Mouse (Mus musculus): ENCODE measurements around the gene Dnaic1.

Dnaic1 gene

GRCm38 (mm10) chr4:41635906-41636305 is 66.3 kb downstream of the Dnaic1 start:
- DNase-seq (ENCODE audit: low spot score), result no peak

- DNase-seq (ENCODE audit: low spot score), result no peak
Measured at GRCm38 (mm10) chr4:41636366-41636765, 66.8 kb downstream of the Dnaic1 start.

DNA sequence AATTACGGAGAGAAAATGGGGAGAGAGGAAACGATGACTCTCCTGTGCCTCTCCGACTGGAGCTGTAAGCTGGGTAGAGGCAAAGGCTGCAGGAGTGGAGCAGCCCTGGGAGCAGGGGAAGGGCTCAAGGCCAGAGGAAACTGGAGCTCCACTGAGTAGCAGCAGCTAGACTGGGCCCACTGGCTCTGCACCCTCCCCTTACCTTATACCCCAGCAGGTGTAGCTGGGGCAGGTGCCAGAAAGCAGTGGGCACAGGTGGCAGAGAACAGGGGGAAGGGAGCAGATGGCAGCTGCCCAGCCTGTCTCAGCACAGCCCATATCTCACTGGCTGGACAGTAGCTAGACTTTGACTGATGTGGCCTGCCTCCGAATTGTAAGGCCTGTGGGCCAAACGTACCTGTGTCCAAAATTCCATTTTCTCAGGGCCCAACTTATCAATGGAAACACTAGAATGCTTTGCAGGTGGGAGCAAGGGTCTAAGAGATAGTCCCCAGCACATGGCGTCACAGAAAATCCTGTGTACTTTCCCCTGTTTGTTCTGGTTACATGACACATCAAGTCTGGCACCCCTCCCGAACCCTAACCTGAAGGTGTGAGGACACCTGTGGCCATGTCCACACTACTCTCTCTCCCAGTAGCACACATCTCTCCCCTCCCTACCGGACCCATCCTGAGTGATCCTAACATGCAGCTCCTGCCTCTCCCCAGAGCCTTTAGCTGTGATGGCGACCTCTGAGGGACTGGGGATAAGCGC is 67.5 kb downstream of the Dnaic1 start:
- no peak for DNase-seq (ENCODE audit: low spot score)

DNA sequence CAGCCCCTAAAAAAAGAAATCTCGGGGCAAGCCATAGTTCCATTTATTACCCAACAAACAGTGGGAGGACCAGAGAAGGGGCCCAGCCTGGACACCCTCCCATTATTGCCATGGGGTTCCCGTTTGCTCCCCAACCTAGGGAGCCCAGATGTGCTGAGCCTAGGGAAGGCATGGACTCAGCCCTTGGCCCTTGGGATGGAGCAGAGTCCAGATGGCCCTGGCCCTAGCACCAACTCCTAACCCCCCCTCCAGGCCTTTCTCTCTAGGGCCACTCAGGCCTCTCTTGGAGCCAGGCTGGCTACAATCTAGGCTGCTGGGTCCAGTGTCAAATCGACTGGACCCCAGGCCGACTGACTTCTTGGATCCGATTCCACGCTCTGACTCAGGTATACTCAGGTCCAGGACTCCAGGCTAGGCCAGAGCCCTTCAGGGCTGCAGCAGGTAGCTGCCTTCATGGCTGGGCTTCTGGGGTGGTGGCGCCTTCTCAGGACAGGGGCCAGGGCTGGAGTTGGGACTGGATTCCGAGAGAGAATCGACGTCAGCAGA is 68.7 kb downstream of the Dnaic1 start:
- DNase-seq (ENCODE audit: low spot score), result no peak

DNA sequence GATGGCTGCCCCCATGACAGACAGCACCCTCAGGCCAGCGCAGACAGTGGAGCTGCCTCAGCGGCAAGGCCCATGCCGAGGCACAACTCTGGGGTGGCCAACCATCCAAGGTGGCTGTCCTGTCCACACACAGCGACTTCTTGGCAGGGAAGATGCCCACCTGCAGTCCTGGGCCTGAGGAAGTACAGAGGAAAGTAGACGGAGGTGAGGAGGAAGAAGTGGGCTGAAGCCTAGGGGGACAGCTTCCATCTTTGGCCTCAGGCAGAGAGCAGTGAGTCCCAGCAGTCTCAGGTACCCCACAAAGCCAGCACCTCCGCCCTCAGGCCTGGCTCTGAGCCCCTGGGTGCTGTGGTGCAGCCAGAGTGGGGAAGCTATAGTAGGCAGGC is 69.2 kb downstream of the Dnaic1 start:
- no peak for DNase-seq (ENCODE audit: low spot score)

DNA sequence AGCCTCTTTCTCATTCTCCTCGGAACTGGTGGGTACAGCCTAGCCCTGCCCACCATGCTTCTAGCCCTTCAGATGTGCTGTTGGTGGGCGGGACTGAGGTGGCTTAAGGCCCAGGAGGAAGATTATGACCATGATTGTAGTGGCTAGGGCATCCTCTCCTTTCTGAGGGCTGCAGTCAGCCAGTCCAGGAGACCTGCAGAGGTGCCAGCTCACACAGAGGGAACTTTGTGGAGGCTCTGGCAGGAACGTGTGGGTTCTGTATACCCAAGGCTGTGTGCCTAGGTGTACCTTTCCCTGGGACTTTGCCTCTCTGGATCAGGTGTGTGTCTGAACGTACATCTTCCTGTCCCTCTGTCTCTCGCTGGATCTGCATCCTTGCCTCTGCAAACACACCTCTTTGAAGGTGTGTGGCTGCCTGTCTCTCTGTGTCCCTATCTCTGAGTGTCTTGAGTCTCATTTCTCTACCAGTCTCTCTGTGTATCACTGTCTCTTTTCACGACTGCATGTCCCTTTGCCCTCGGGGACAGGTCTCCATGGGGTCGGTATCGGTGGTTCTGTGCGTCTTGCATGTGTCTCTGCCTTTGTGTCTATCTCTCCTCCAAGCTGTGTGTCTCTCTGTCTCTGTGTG is 69.8 kb downstream of the Dnaic1 start:
- no peak for DNase-seq (ENCODE audit: low spot score)

- peak; percentile 76 for DNase-seq (ENCODE audit: low spot score)
Measured at GRCm38 (mm10) chr4:41639913-41640507, 70.4 kb downstream of the Dnaic1 start, which contains the start of gene Enho. Gene Enho, minus strand, starts transcription at chr4:41640324.

GRCm38 (mm10) chr4:41641199-41641822 is 71.7 kb downstream of the Dnaic1 start:
- DNase-seq (ENCODE audit: low spot score), result no peak

GRCm38 (mm10) chr4:41645488-41645887 is 75.9 kb downstream of the Dnaic1 start:
- no peak for DNase-seq (ENCODE audit: low spot score)

DNA sequence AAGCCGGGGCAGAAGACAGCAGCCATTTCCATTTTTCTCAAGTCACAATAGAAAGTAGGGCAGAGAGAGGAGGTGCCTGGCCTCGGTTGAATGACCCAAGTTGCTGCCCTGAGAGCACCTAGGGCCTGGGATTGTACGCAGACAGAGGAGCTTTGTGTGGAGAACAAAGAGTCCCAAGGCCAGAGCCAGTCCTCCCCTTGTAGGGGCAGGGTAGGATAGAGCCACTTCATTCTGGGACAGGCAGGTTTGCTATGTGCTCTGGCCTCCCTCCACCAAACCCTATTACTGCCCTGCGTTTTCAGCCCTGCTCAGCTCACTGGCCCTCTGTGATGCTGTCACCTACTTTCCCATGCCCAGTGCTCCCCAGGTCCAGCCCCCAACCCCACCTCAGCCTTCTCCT is 78.6 kb downstream of the Dnaic1 start:
- DNase-seq (ENCODE audit: low spot score), result no peak

DNA sequence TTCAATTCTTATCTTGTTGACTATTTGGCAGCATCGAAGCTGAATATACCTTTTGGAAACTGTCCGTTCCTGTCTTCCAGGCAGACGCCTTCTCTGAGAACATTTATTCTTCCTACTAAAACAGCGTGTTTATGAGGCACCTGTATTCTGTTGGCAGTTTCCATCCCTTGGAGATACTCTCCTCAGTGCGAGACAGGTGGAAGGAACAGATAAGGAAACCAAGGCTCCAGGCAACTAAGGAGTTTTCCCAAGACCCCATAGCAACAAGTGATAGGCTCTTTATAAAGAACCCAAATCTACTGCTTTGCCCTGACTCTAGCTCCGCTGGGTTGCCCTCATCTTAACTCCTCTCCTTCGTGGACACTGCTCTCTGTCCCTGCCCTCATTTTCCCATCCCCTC is 79.1 kb downstream of the Dnaic1 start:
- no peak for DNase-seq (ENCODE audit: low spot score)

GRCm38 (mm10) chr4:41653296-41653695 is 83.7 kb downstream of the Dnaic1 start:
- DNase-seq (ENCODE audit: low spot score), result peak; percentile 10

- DNase-seq (ENCODE audit: low spot score), result no peak
Measured at GRCm38 (mm10) chr4:41653730-41654129, 84.2 kb downstream of the Dnaic1 start.

GRCm38 (mm10) chr4:41654217-41654616 is 84.6 kb downstream of the Dnaic1 start:
- no peak for DNase-seq (ENCODE audit: low spot score)

GRCm38 (mm10) chr4:41655525-41655924 is 86.0 kb downstream of the Dnaic1 start:
- DNase-seq (ENCODE audit: low spot score), result no peak

- DNase-seq (ENCODE audit: low spot score), result no peak
Measured at GRCm38 (mm10) chr4:41658566-41659384, 89.2 kb downstream of the Dnaic1 start.

DNA sequence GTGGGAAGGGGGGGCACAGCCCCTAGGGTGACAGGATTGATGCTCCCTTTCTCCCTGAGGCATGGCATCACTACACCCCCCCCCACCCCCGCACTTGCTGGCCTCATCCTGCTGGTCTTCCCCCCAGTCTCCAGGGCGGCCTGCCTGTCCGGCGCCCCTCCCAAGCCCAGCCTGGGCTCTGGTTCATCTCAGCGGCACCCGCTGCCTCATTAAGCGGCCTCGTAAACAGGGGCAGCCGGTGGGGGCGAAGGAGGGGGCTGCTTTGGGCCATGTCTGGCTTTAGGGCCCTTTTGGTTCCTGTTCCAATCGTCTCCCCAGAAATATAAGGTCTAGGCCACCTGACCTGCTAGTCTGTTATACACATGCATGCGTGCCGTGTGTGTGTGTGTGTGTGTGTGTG is 90.0 kb downstream of the Dnaic1 start:
- DNase-seq (ENCODE audit: low spot score), result no peak

- DNase-seq (ENCODE audit: low spot score), result no peak
Measured at GRCm38 (mm10) chr4:41660851-41661430, 91.4 kb downstream of the Dnaic1 start.

- no peak for DNase-seq (ENCODE audit: low spot score)
Measured at GRCm38 (mm10) chr4:41662723-41663122, 93.1 kb downstream of the Dnaic1 start.

DNA sequence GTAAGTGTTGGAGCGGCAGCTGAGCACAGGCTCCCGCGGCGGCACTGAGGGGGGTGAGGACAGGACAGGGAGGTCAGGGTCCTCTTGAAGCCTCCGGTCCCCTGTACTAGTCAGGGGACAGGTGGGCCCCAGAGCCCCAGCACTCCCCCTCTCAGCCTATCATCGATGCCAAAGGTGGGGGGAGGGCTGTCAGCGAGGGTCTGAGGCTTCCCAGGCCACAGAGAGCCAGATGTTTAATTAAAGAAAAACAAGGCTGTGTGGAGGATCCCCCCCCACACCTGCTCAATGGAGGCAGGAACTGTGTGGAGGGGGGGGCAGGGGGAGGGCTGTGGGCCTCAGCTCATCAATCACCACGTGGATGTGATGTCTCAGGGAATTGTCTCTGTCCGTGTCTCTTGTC is 94.0 kb downstream of the Dnaic1 start:
- DNase-seq (ENCODE audit: low spot score), result no peak

GRCm38 (mm10) chr4:41664533-41664932 is 95.0 kb downstream of the Dnaic1 start:
- DNase-seq (ENCODE audit: low spot score), result no peak
